Comparison of ENCODE assay signal across 16 mouse cellular contexts in genomic region chr16:63081383-63081782, GRCm38 (mm10).
DNase-seq lines count a peak whose midpoint lies in the region; ATAC-seq and TF ChIP-seq lines count a peak whose summit lies in the region.
"Had no signal": no experiment of that assay in that cellular context is flagged by ENCODE, and none has a peak within 500 bp of the region (broad histone marks: within the 10 kb centered on the region; RNA-seq: fewer than 3 reads in every experiment).

No protein-coding gene starts in this region.

- H3K4me2 ChIP-seq in hindbrain, embryonic 11.5 days (replicated peaks; ENCODE audit: low read depth, low read length), result no peak overlapping the region
- no peak overlapping the region for H3K4me2 ChIP-seq in hindbrain, embryonic 13.5 days
- H3K4me2 ChIP-seq in hindbrain, embryonic 16.5 days (ENCODE audit: low read length), result no peak overlapping the region
- H3K4me2 ChIP-seq: heart, embryonic 15.5 days; midbrain, embryonic 12.5 days had no signal

- H3K36me3 ChIP-seq in hindbrain, embryonic 11.5 days (ENCODE audit: control insufficient read depth, insufficient read depth, low read length), result no peaks in the 10 kb centered on the region
- no peaks in the 10 kb centered on the region for H3K36me3 ChIP-seq in hindbrain, embryonic 13.5 days
- H3K36me3 ChIP-seq in hindbrain, embryonic 16.5 days (ENCODE audit: control insufficient read depth, insufficient read depth, low read length), result no peaks in the 10 kb centered on the region
- H3K36me3 ChIP-seq in heart, adult 2 months (ENCODE audit: control insufficient read depth, insufficient read depth, low read length), result no peaks in the 10 kb centered on the region
- H3K36me3 ChIP-seq: heart, embryonic 15.5 days; midbrain, embryonic 12.5 days had no signal

- no peak overlapping the region for H3K9ac ChIP-seq in hindbrain, embryonic 11.5 days (ENCODE audit: low read depth, low read length)
- no peak overlapping the region for H3K9ac ChIP-seq in hindbrain, embryonic 13.5 days
- no peak overlapping the region for H3K9ac ChIP-seq in hindbrain, embryonic 16.5 days (ENCODE audit: low read depth, low read length)
- no peak overlapping the region for H3K9ac ChIP-seq in heart, adult 2 months (ENCODE audit: low read depth, low read length)
- H3K9ac ChIP-seq: heart, embryonic 15.5 days; midbrain, embryonic 12.5 days had no signal

- DNase-seq in cerebellum, adult 9-10 months, result peak; percentile 31
- DNase-seq in cerebellum, adult 11-12 months, result no peak
- no peak for DNase-seq in hindbrain, embryonic 11.5 days (ENCODE audit: low spot score)
- DNase-seq in Muller cell, postnatal 12 days (ENCODE audit: inconsistent ontology term), result peak; percentile 11
- no peak for DNase-seq in lung, postnatal 14 days
- no peak for DNase-seq in heart, adult 2 months
- DNase-seq: adrenal gland, postnatal 36 days; heart, adult 11 months; kidney, adult 9 months; thymus, postnatal 14 days had no signal

- TF ChIP-seq EP300 in heart, adult 2 months (IDR thresholded peaks at IDR 0.05; ENCODE audit: insufficient read depth, low read depth, low read length), result no peak

- H3K27me3 ChIP-seq in hindbrain, embryonic 11.5 days (ENCODE audit: control insufficient read depth, insufficient read depth, low read length), result no peaks in the 10 kb centered on the region
- no peaks in the 10 kb centered on the region for H3K27me3 ChIP-seq in hindbrain, embryonic 13.5 days
- no peaks in the 10 kb centered on the region for H3K27me3 ChIP-seq in hindbrain, embryonic 16.5 days (replicated peaks; ENCODE audit: control insufficient read depth, insufficient read depth, low read length)
- H3K27me3 ChIP-seq in heart, adult 2 months (ENCODE audit: control insufficient read depth, insufficient read depth, low read length), result no peaks in the 10 kb centered on the region
- H3K27me3 ChIP-seq: heart, embryonic 15.5 days had no signal

- H3K27ac ChIP-seq in hindbrain, embryonic 11.5 days (ENCODE audit: low read depth, low read length), result no peak overlapping the region
- no peak overlapping the region for H3K27ac ChIP-seq in hindbrain, embryonic 13.5 days
- no peak overlapping the region for H3K27ac ChIP-seq in hindbrain, embryonic 16.5 days (ENCODE audit: low read depth, low read length)
- H3K27ac ChIP-seq in heart, adult 2 months, result no peak overlapping the region
- H3K27ac ChIP-seq: heart, embryonic 15.5 days; midbrain, embryonic 12.5 days; stomach, postnatal 0 days had no signal

- H3K4me1 ChIP-seq in hindbrain, embryonic 11.5 days (replicated peaks; ENCODE audit: control insufficient read depth, insufficient read depth, low read length), result no peaks in the 10 kb centered on the region
- peaks cover 6% of the 10 kb centered on the region for H3K4me1 ChIP-seq in hindbrain, embryonic 13.5 days (replicated peaks)
- H3K4me1 ChIP-seq in hindbrain, embryonic 16.5 days (ENCODE audit: control insufficient read depth, insufficient read depth, low read depth, low read length), result no peaks in the 10 kb centered on the region; the same call in 1 of the 2 replicates
- no peaks in the 10 kb centered on the region for H3K4me1 ChIP-seq in heart, adult 2 months (ENCODE audit: control insufficient read depth, insufficient read depth, low read length)
- H3K4me1 ChIP-seq: midbrain, embryonic 12.5 days had no signal

- ATAC-seq in hindbrain, embryonic 11.5 days (ENCODE audit: low FRiP score), result 0 out of 2 replicates have a peak, but pooled peaks have one; percentile 38
- ATAC-seq in hindbrain, embryonic 13.5 days (ENCODE audit: low FRiP score), result no peak
- ATAC-seq in hindbrain, embryonic 16.5 days, result peak; percentile 77; the same call in 1 of the 2 replicates
- ATAC-seq: Patski had no signal

- H3K9me3 ChIP-seq in hindbrain, embryonic 11.5 days (ENCODE audit: control insufficient read depth, low read length), result no peaks in the 10 kb centered on the region
- no peaks in the 10 kb centered on the region for H3K9me3 ChIP-seq in hindbrain, embryonic 13.5 days
- no peaks in the 10 kb centered on the region for H3K9me3 ChIP-seq in hindbrain, embryonic 16.5 days (ENCODE audit: control insufficient read depth, low read length)
- H3K9me3 ChIP-seq: heart, embryonic 15.5 days; midbrain, embryonic 12.5 days had no signal

- H3K79me2 ChIP-seq in heart, adult 2 months (replicated peaks; ENCODE audit: control insufficient read depth, insufficient read depth, low read length), result no peaks in the 10 kb centered on the region

- no peak overlapping the region for H3K4me3 ChIP-seq in hindbrain, embryonic 11.5 days (ENCODE audit: low read depth, low read length)
- H3K4me3 ChIP-seq in hindbrain, embryonic 13.5 days, result no peak overlapping the region
- H3K4me3 ChIP-seq in hindbrain, embryonic 16.5 days (ENCODE audit: low read length), result no peak overlapping the region
- H3K4me3 ChIP-seq in heart, adult 2 months, result no peak overlapping the region
- H3K4me3 ChIP-seq: heart, embryonic 15.5 days; midbrain, embryonic 12.5 days had no signal

- 62% methylated on average over 3 of the region's 3 CpGs for WGBS in hindbrain, embryonic 11.5 days
- WGBS in hindbrain, embryonic 13.5 days, result 58% methylated on average over 3 of the region's 3 CpGs
- 52% methylated on average over 3 of the region's 3 CpGs for WGBS in hindbrain, embryonic 16.5 days
- 63% methylated on average over 3 of the region's 3 CpGs for WGBS in heart, adult 2 months

- TF ChIP-seq POLR2A in heart, adult 2 months (IDR thresholded peaks at IDR 0.05; ENCODE audit: insufficient read depth, low read depth, low read length), result no peak

- intact Hi-C loops in heart, adult 2 months (cut with DNase I), result no loop called here

- TF ChIP-seq CTCF in heart, adult 2 months (IDR thresholded peaks at IDR 0.05), result no peak

Comparison
In these comparisons a context has a peak if more than half of its experiments do, and no peak if none do; other contexts are left out.
1. DNase-seq: peak in cerebellum, adult 9-10 months (single experiment) and Muller cell, postnatal 12 days (single experiment); none in cerebellum, adult 11-12 months (single experiment), hindbrain, embryonic 11.5 days (single experiment), lung, postnatal 14 days (single experiment) and heart, adult 2 months (0 of 2).